Mouse (Mus musculus) embryonic fibroblast, embryonic 13.5 days (primary cell): ENCODE data around the gene Wwox.

ENCODE experiments used
- CTCF ChIP-seq: IDR thresholded peaks from 2 replicates; pipeline ENCODE4 v1.5.1; 2011; ENCODE audit warnings: mild to moderate bottlenecking, control low read depth, low read length, moderate library complexity, borderline replicate concordance; ENCODE audit not compliant: insufficient read depth
- POLR2A ChIP-seq: IDR thresholded peaks from 2 replicates; pipeline ENCODE4 v1.6.1; 2011; ENCODE audit warnings: low read depth, mild to moderate bottlenecking, control low read depth, low read length, moderate library complexity

DNA sequence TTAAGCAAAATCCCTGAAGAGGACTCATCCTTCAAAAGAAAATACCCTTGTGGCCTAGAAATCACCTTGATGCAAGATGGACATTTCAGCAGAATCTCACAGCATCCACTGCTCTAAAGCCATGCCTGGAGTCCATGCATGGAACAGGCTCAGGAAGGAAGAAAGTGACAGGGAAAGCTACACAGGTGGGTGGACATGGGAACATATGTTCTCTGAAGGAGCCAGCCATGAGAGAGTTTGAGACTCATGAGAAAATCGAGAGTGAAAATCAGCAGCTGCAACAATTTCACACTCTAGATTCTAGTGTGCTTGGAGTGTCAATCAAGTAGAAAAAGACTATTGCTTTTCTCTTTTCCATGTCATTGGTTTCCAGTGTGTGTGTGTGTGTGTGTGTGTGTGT is 896.9 kb downstream of the Wwox start:
- no peak for TF ChIP-seq POLR2A
- no peak for TF ChIP-seq CTCF
